Mouse (Mus musculus) common myeloid progenitor, adult 5-6 weeks (primary cell): Measurements from ENCODE around the gene Strn3. TPM values are rescaled to one million over a fixed set of nuclear protein-coding genes. Genes with fewer than 3 reads are reported as not detected.

Experiments
- total RNA-seq: library from RNA; stranded (forward); fragments of 200-1000, 187-1606 nt; gene quantifications from 2 replicates; pipeline ENCODE4 v1.2.3, GENCODE M21; 2017

Strn3 gene
- total RNA-seq, 1 experiment from 2014 or later: 76.2 TPM

Other genes starting within 250 kb of the Strn3 start
- not detected in 2 replicates for gene Coch, start 98.6 kb downstream of the Strn3 start, total RNA-seq
- 22.6 and 30.6 TPM in 2 replicates for gene Ap4s1, start 864 bp downstream of the Strn3 start, total RNA-seq
- gene Hectd1, start 137.6 kb upstream of the Strn3 start, total RNA-seq: 130 and 143 TPM in 2 replicates